Mouse (Mus musculus) left cerebral cortex, postnatal 4 days (tissue): ENCODE data around the gene Trpm8. TPM values are rescaled to one million over a fixed set of nuclear protein-coding genes. Genes with fewer than 3 reads are reported as not detected.

ENCODE experiments used
- DNase-seq: peaks from one replicate; pipeline ENCODE4 v3.0.0-alpha.2; 2022
- intact Hi-C: fragments of 180-260 bp; cut with DNase I; formaldehyde crosslinking; loops from one replicate; pipeline ENCODE4 v1.15.1; 2025
- total RNA-seq, 2 experiments: library from RNA; stranded (reverse); gene quantifications; 2 replicates each; pipeline ENCODE4 v1.2.3; 2021

Trpm8 gene
- total RNA-seq, 2 experiments from 2014 or later = 0.82 to 1.2 TPM

DNA sequence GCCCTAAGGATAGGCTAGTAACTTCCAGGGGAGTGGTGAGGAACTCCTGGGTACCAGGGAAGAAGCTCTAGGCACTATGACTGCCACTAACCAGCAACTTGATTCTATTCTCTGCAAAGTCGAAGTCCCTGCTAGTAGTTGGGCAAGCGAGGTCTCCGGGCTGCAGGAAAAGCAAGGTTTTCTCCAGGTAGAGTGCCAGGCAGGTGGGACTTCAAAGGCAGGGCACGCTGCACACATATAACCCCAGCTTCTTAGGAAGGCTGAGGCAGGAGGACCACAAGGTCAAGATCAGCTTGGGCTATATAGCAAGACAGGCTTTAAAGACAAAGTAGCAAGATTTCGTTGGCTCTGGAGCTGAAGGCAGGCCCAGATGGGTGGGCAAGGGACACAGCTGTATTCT, 13.7 kb upstream of the Trpm8 start:
- DNase-seq = no peak

GRCm38 (mm10) chr1:88264237-88264868, 13.1 kb upstream of the Trpm8 start:
- intact Hi-C loops = no loop called here
- DNase-seq = no peak

More for the DNA sequence above, 13.7 kb upstream of the Trpm8 start:
- intact Hi-C loops = no loop called here

- intact Hi-C loops = no loop called here
- peak; percentile 51 for DNase-seq
Observed at GRCm38 (mm10) chr1:88264869-88265240, 12.6 kb upstream of the Trpm8 start.

DNA sequence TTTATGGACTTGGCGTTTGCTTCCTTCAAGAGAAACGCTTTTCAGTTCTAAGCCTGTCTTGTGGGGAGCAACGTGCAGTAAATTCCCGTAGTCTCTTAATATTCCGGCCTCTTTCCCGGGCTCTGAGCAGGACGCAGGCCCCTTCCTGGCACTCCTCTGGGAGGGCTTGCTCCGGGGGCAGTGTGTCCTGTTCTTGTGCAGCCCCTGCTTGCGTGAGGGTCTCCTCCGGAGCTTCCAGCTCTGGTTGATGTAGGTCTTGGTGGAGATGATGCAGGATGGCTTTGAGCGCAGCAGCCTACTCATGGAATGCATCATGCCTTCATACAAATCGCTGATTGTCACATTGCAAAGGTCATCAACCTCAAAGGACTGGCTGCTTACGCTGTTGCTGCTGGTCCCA, 11.3 kb upstream of the Trpm8 start:
- no peak for DNase-seq
- intact Hi-C loops = no loop called here

- no peak for DNase-seq
Observed at GRCm38 (mm10) chr1:88267489-88267888, 10.0 kb upstream of the Trpm8 start.

DNA sequence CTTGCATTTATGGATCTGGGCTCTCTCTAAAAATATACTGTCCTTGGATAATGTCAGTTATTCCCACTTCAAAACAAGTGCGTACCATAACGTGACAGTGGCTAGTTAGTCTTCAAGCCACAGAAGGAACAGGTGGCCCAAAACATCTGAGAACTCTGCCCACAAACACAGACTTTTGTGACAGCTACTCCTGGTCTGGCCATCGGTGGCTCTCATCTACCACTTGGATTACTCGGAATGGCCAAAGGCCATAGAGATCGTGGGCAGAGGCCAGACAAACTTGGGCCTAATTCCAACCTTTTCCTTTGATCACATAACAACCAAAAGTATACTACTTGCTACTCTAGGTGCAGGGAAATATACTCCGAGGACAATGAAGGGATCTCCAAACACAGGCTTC, 9.4 kb upstream of the Trpm8 start:
- intact Hi-C loops = no loop called here
- DNase-seq = no peak

More at GRCm38 (mm10) chr1:88267489-88267888, 10.0 kb upstream of the Trpm8 start:
- intact Hi-C loops = no loop called here

DNA sequence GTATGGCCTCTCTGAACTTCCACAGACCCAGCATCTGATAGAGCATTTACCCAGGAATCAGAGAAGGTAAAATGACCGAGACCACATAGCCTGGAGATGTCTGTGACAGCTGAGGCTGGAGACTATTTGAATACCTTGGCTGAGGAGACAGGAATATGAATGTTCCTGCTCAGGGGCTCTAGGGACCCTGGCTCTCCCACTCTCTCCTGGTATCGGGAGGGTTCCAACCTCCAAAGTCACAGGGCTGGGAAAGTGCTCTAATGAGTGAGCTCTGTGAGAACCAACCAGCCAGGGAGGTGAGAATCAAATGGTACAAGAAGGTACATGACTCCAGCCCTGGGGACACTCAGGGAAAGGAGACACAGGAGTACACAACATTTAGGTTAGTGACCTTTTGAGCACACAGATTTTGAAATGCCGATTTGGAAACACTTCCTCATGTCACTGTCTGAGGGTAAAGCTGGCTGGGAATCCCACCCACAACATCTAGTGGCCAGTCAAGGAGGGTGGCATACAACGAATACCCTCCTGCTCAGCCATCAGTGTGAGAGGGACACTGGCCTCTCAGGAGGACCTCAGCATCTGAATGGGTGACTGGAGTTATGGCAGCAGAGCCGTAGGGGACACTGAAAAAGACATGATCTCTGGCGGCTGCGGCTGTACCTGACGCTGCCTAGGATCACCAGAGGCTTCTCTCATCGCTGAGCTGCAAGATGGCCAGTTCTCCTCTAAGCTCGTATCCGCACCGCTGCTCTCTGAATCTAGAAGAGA, 7.7 kb upstream of the Trpm8 start:
- intact Hi-C loops = no loop called here
- no peak for DNase-seq

- intact Hi-C loops = no loop called here
- DNase-seq = no peak
Observed at GRCm38 (mm10) chr1:88272851-88273250, 4.6 kb upstream of the Trpm8 start.

DNA sequence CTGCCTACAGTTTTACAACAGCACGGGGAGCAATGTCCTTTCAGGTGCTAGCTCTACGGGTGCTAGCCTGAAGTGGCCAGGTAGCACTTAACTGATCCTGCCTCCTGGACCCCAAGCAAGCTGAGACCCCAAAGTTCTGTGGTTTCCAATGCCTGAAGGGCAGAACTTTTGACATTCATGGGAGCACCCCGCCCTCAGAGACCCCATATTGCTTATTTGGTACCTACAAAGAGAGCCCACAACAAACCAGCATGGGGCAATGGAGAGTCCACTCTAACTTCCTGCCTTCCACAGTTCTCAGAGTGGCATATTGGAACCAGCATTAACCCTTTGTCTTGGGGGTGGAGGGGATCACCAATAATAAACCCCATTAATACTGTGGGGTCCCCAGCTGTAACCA, 4.1 kb upstream of the Trpm8 start:
- no peak for DNase-seq
- intact Hi-C loops = no loop called here

GRCm38 (mm10) chr1:88273832-88274231, 3.6 kb upstream of the Trpm8 start:
- DNase-seq = no peak
- intact Hi-C loops = no loop called here

- intact Hi-C loops = no loop called here
- DNase-seq = peak; percentile 55
Observed at GRCm38 (mm10) chr1:88274371-88275077, 2.9 kb upstream of the Trpm8 start.

DNA sequence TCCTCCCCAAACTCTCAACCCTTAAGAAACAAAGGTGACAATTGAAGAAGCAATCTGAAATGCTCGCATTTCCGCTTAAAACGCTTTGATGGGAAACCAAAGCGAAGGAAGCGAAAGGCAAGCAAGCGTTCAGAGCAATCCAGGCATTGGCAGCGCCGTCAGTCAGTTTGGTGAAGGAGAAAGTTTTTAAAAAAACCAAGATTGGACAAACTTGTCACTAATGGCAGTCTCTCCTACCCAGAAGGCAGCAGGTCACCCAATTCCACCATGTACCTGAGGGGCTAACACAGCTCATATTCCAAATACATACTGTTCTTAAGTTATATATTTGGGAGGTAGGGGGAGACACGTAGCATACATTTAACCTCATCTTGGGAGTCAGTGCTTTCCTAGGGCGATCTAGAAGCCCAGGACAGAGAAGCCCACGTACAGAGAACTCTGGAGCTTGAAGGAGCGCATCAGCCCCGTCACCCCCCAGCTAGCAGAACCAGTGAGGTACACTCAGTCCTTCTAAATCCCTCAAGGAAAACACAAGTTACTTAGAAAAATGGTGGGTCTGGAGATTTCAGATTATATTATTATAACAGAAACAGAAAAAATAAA, 2.3 kb upstream of the Trpm8 start:
- no peak for DNase-seq
- intact Hi-C loops = no loop called here

GRCm38 (mm10) chr1:88275698-88276523, 1.6 kb upstream of the Trpm8 start:
- intact Hi-C loops = no loop called here
- no peak for DNase-seq

DNA sequence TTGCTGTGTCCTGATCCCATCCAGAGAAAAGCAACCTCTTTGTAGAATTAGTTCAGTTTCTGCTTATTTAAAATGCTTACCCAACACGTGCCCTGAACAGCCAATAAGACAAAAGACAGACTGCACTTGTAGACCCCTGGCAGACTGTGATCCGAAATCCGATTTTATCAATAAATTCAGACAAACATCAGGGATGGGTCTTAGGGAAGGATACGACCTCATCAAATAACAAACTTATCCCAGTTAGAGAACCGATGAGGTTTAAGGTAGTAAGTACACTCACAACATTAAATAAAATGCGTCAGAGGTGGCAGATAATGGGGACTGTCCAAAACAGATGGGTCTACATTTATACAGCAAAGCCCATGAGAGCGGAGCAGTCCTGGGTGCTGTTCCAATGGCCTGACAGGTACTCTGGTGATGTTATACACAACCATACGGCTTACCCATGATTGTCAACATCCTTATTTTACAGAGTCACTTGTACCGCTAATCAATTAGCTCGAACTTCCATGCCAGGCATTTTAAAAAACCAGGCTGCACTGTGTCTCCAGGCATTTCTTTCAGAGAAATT, 850 bp upstream of the Trpm8 start:
- DNase-seq = no peak
- intact Hi-C loops = no loop called here

- intact Hi-C loops = no loop called here
- no peak for DNase-seq
Observed at GRCm38 (mm10) chr1:88277818-88278511, 504 bp downstream of the Trpm8 start.

GRCm38 (mm10) chr1:88279111-88280005, 1.9 kb downstream of the Trpm8 start:
- no peak for DNase-seq
- intact Hi-C loops = loop anchor here (10.0 kb wide), 2 partner anchors 125 to 275 kb away; partner anchors contain the start of gene Usp40

- intact Hi-C loops = loop anchor here (10.0 kb wide), 2 partner anchors 125 to 275 kb away; partner anchors contain the start of gene Usp40
- no peak for DNase-seq
Observed at GRCm38 (mm10) chr1:88280006-88280690, 2.7 kb downstream of the Trpm8 start.

- intact Hi-C loops = loop anchor here (10.0 kb wide), 2 partner anchors 128 to 278 kb away; partner anchors contain the start of gene Usp40
- no peak for DNase-seq
Observed at GRCm38 (mm10) chr1:88282301-88282700, 4.8 kb downstream of the Trpm8 start.
